Mouse (Mus musculus): Measurements from ENCODE around the gene Dap3.

DNA sequence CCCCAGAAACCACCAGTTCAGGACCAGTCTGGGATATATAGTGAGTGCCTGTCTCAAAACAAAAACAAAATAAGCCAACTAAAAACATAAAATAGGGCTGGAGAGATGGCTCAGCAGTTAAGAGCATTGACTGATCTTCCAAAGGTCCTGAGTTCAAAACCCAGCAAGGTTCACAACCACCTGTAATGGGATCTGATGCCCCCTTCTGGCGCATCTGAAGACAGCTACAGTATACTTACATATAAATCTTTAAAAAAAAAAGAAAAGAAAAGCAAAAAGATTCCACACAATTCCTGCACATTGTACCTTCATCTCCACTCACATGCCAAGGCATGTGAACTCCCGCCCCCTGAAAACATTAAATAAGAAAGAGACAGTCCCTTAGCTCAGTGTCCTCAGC lies 25.3 kb downstream of the Dap3 start:
- TF ChIP-seq CTCF (IDR thresholded peaks at IDR 0.05; ENCODE audit: control insufficient read depth, insufficient read depth, low read length) (no peak), POLR2A (IDR thresholded peaks at IDR 0.05; ENCODE audit: borderline replicate concordance, control insufficient read depth, low read depth, low read length) (no peak)
